ENCODE assay signal across 14 mouse cellular contexts in the genomic region with DNA sequence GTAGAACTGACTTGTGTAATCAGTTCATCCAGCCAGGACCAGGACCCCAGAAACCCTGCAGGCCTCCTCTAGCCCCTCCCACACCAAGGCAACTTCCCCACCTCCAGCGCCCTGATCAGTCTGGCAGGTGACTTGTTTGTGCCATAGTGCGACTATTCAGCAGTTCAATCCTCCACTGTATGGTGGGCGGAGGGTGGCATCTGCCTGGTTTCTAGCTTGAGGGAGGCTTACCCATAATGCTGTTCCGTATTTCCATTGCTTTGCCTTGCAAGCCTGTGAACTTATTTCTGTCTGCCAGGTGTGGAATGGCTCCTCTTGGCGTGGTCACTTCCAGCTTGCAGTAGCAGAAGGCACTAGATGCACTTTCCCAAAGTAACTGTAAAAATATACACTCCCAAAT. TPM values are rescaled to one million over a fixed set of nuclear protein-coding genes. Genes with fewer than 3 reads are reported as not detected.
DNase-seq lines count a peak whose midpoint lies in the region; ATAC-seq and TF ChIP-seq lines count a peak whose summit lies in the region.
"Had no signal": no experiment of that assay in that cellular context is flagged by ENCODE, and none has a peak within 500 bp of the region (broad histone marks: within the 10 kb centered on the region; RNA-seq: fewer than 3 reads in every experiment).

No protein-coding gene starts in this region.

- no peak overlapping the region for H3K4me3 ChIP-seq in heart, embryonic 15.5 days
- no peak overlapping the region for H3K4me3 ChIP-seq in lung, embryonic 14.5 days (ENCODE audit: low read depth, low read length)
- peak overlapping the region; percentile 4 to 8; a peak in 1 of 4 replicates for H3K4me3 ChIP-seq in ES-E14 (ENCODE audit: insufficient read depth in 1 of 2, low read depth in 1 of 2, low read length in 2 of 2, poor library complexity in 1 of 2, severe bottlenecking in 1 of 2)
- no peak overlapping the region for H3K4me3 ChIP-seq in liver, embryonic 13.5 days (replicated peaks)
- H3K4me3 ChIP-seq: heart, embryonic 12.5 days; limb, embryonic 13.5 days; midbrain, embryonic 10.5 days had no signal

- WGBS in heart, embryonic 15.5 days = 71% methylated on average over 5 of the region's 5 CpGs
- WGBS in lung, embryonic 14.5 days = 67% methylated on average over 5 of the region's 5 CpGs
- 72% methylated on average over 5 of the region's 5 CpGs for WGBS in liver, embryonic 13.5 days (ENCODE audit: insufficient replicate concordance)

- H3K36me3 ChIP-seq in heart, embryonic 15.5 days = no peaks in the 10 kb centered on the region
- no peaks in the 10 kb centered on the region for H3K36me3 ChIP-seq in lung, embryonic 14.5 days (ENCODE audit: insufficient read depth)
- H3K36me3 ChIP-seq in ES-E14 (ENCODE audit: control insufficient read depth, insufficient read depth, low read length, poor library complexity, severe bottlenecking) = no peaks in the 10 kb centered on the region
- H3K36me3 ChIP-seq in liver, embryonic 13.5 days = no peaks in the 10 kb centered on the region
- H3K36me3 ChIP-seq: heart, embryonic 12.5 days; limb, embryonic 13.5 days; midbrain, embryonic 10.5 days had no signal

- H3K27me3 ChIP-seq in heart, embryonic 15.5 days = peaks cover 6% of the 10 kb centered on the region; the same call in 1 of the 2 replicates
- no peaks in the 10 kb centered on the region for H3K27me3 ChIP-seq in lung, embryonic 14.5 days (ENCODE audit: insufficient read depth, low read length)
- H3K27me3 ChIP-seq in liver, embryonic 13.5 days = no peaks in the 10 kb centered on the region

- in situ Hi-C loops in ES-E14 (cut with MboI; ENCODE audit: low sequenced_read_pairs in 2 of 2, unreplicated experiment in 2 of 2) = loop anchor here in 1 of 2 experiments (10.0 kb wide), 1 partner anchor 412 kb away; no protein-coding TSS in a partner anchor

- no peak overlapping the region for H3K27ac ChIP-seq in heart, embryonic 15.5 days
- H3K27ac ChIP-seq in lung, embryonic 14.5 days (ENCODE audit: low read depth) = no peak overlapping the region
- no peak overlapping the region for H3K27ac ChIP-seq in ES-E14 (ENCODE audit: insufficient read depth, low read depth, low read length, poor library complexity, severe bottlenecking)
- no peak overlapping the region for H3K27ac ChIP-seq in liver, embryonic 13.5 days
- H3K27ac ChIP-seq: hindbrain, embryonic 14.5 days; limb, embryonic 13.5 days; midbrain, embryonic 10.5 days had no signal

- peak; percentile 31; the same call in 1 of the 2 replicates for ATAC-seq in heart, embryonic 15.5 days (replicated peaks; ENCODE audit: insufficient number of reproducible peaks, insufficient read depth, low FRiP score, low read depth)
- peak; percentile 48; the same call in 1 of the 2 replicates for ATAC-seq in lung, embryonic 14.5 days (ENCODE audit: insufficient read depth)
- peak; percentile 33 for ATAC-seq in liver, embryonic 13.5 days (ENCODE audit: low read depth)
- ATAC-seq: lung, postnatal 0 days had no signal

- TF ChIP-seq CTCF in lung, embryonic 14.5 days (IDR thresholded peaks at IDR 0.05; ENCODE audit: low read depth) = no peak

- no peak for DNase-seq in heart, adult 8-10 months (ENCODE audit: low spot score)
- no peak for DNase-seq in lung, embryonic 14.5 days
- no peak for DNase-seq in lung, adult 18-20 months
- DNase-seq in ES-E14 (ENCODE audit: low read depth, low spot score) = no peak
- DNase-seq in liver, embryonic 13.5 days = no peak
- DNase-seq in spleen, postnatal 4 days (ENCODE audit: low spot score in 2 of 2) = no peak
- no peak for DNase-seq in heart, adult 18-20 months
- DNase-seq: gastrocnemius, postnatal 10 days had no signal

- H3K9ac ChIP-seq in heart, embryonic 15.5 days = no peak overlapping the region
- no peak overlapping the region for H3K9ac ChIP-seq in lung, embryonic 14.5 days
- H3K9ac ChIP-seq in ES-E14 (ENCODE audit: insufficient read depth, low read depth, low read length, poor library complexity, severe bottlenecking) = no peak overlapping the region
- H3K9ac ChIP-seq in liver, embryonic 13.5 days = no peak overlapping the region
- H3K9ac ChIP-seq: heart, embryonic 12.5 days; hindbrain, embryonic 14.5 days; limb, embryonic 13.5 days had no signal

- H3K9me3 ChIP-seq in heart, embryonic 15.5 days (replicated peaks) = no peaks in the 10 kb centered on the region
- H3K9me3 ChIP-seq in lung, embryonic 14.5 days (ENCODE audit: low read depth, low read length) = no peaks in the 10 kb centered on the region
- H3K9me3 ChIP-seq in ES-E14 (ENCODE audit: control insufficient read depth, insufficient read depth, low read depth, low read length) = no peaks in the 10 kb centered on the region
- H3K9me3 ChIP-seq in liver, embryonic 13.5 days (replicated peaks) = 0 out of 2 replicates have a peak, but pooled peaks cover 4% of the 10 kb centered on the region
- H3K9me3 ChIP-seq: limb, embryonic 13.5 days; midbrain, embryonic 10.5 days had no signal

- no peak overlapping the region for H3K4me2 ChIP-seq in heart, embryonic 15.5 days
- no peak overlapping the region for H3K4me2 ChIP-seq in lung, embryonic 14.5 days
- H3K4me2 ChIP-seq in liver, embryonic 13.5 days = no peak overlapping the region
- H3K4me2 ChIP-seq: heart, embryonic 12.5 days; hindbrain, embryonic 14.5 days; limb, embryonic 13.5 days had no signal

- no peaks in the 10 kb centered on the region for H3K4me1 ChIP-seq in heart, embryonic 15.5 days (replicated peaks)
- H3K4me1 ChIP-seq in lung, embryonic 14.5 days (ENCODE audit: insufficient read depth) = no peaks in the 10 kb centered on the region
- peaks cover 0 to 6% of the 10 kb centered on the region in 2 experiments; a peak in 2 of 4 replicates for H3K4me1 ChIP-seq in ES-E14 (ENCODE audit: control insufficient read depth in 2 of 2, insufficient read depth in 2 of 2, low read length in 2 of 2, poor library complexity in 1 of 2)
- peaks cover 2% of the 10 kb centered on the region for H3K4me1 ChIP-seq in liver, embryonic 13.5 days (replicated peaks)
- H3K4me1 ChIP-seq: heart, embryonic 12.5 days; limb, embryonic 13.5 days; midbrain, embryonic 10.5 days had no signal

TF ChIP-seq in ES-E14, 5 proteins besides CTCF, POLR2A, EP300 and RAD21:
- TF ChIP-seq MAFK (IDR thresholded peaks at IDR 0.05; ENCODE audit: insufficient read depth, low read depth, low read length) = no peak
- TF ChIP-seq HCFC1 (IDR thresholded peaks at IDR 0.05; ENCODE audit: borderline replicate concordance, insufficient read depth, low read length) = no peak
- no peak for TF ChIP-seq ZNF384 (IDR thresholded peaks at IDR 0.05; ENCODE audit: low read depth, low read length)
- no peak for TF ChIP-seq CHD2 (IDR thresholded peaks at IDR 0.05; ENCODE audit: low read depth, low read length)
- TF ChIP-seq ZC3H11A (IDR thresholded peaks at IDR 0.05; ENCODE audit: borderline replicate concordance, low read depth, low read length) = no peak

RNA-seq across cellular contexts. Expression of a gene that starts 8.5 kb away (rescaled TPM):
- polyA plus RNA-seq in heart, embryonic 15.5 days (2015; fragmentation: Nextera tagmentation; extraction: Ambion mirVana) = 105 and 121 TPM in 2 replicates
- 10 to 100 TPM; 53.4 to 66.5 (median 60.8) TPM for total RNA-seq in heart, adult 8-10 months (2022)
- polyA plus RNA-seq in lung, embryonic 14.5 days (2014; fragmentation: Nextera tagmentation; extraction: Ambion mirVana) = 242 and 244 TPM in 2 replicates
- total RNA-seq in ES-E14 (2012; rRNA removed) = 183 and 207 TPM in 2 replicates
- polyA plus RNA-seq in liver, embryonic 13.5 days (2015; fragmentation: Nextera tagmentation; extraction: Ambion mirVana) = 138 and 164 TPM in 2 replicates
- total RNA-seq in heart, adult 18-20 months (2021) = 10 to 100 TPM; 61.5 to 68.1 TPM

RNA-seq across cellular contexts. Expression of a gene that starts 20.4 kb away (rescaled TPM):
- polyA plus RNA-seq in heart, embryonic 15.5 days (2015; fragmentation: Nextera tagmentation; extraction: Ambion mirVana) = 0.09 TPM in 1 of 2 replicates, not detected in the other
- total RNA-seq in heart, adult 8-10 months (2022) = not detected
- 0.21 TPM in 1 of 2 replicates, not detected in the other for polyA plus RNA-seq in lung, embryonic 14.5 days (2014; fragmentation: Nextera tagmentation; extraction: Ambion mirVana)
- 1.1 and 2.4 TPM in 2 replicates for total RNA-seq in ES-E14 (2012; rRNA removed)
- 0.03 and 0.06 TPM in 2 replicates for polyA plus RNA-seq in liver, embryonic 13.5 days (2015; fragmentation: Nextera tagmentation; extraction: Ambion mirVana)
- total RNA-seq in heart, adult 18-20 months (2021) = not detected
- polyA plus RNA-seq: heart, embryonic 12.5 days; lung, postnatal 0 days had no signal

Comparison
In these comparisons a context has a peak if more than half of its experiments do, and no peak if none do; other contexts are left out.
1. H3K4me3 ChIP-seq: peak in ES-E14 (2 of 2); none in heart, embryonic 15.5 days (single experiment), lung, embryonic 14.5 days (single experiment) and liver, embryonic 13.5 days (single experiment).
2. Peak in every context shown above with its lines, with median percentiles within 50 percentile points of each other: ATAC-seq.